Mouse (Mus musculus) adrenal gland, adult 18-20 months (tissue): Measurements from ENCODE around the gene Fxr2. TPM values are rescaled to one million over a fixed set of nuclear protein-coding genes. Genes with fewer than 3 reads are reported as not detected.
"Not testable (repeated sequence)": the region's sequence is repeated elsewhere in the genome, so short reads cannot be mapped to it uniquely, and the experiment has no call there.

ENCODE experiments used
- DNase-seq, 2 experiments: peaks; one replicate each; pipeline ENCODE4 v3.0.0; 2021 to 2022; ENCODE audit warnings: low spot score in 2 of 2
- total RNA-seq, 2 experiments: library from RNA; stranded (reverse); gene quantifications; 1 replicate in 1 of 2; 2 replicates in 1 of 2; pipeline ENCODE4 v1.2.3; 2021

Fxr2 gene
- total RNA-seq, 2 experiments from 2014 or later, result 83.5 to 90.2 TPM

DNA sequence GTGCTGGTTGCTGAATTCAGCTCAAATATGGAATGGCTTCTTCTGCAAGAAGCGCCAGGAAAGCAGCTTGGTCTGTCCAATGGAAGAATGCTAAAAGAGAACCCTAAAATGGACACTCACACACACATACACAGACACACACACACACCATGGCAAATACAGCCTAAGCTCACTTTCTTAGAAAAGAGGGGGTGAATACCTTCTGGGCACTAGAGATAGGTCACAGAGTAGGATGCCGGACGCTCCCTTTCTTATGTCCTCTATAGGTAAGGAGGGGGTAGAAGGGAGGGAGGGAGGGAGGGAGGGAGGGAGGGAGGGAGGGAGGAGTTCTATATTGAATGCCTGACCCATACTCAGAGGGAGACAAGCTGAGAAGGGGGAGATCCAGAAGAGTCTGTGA, 24.3 kb upstream of the Fxr2 start:
- no peak for DNase-seq

DNA sequence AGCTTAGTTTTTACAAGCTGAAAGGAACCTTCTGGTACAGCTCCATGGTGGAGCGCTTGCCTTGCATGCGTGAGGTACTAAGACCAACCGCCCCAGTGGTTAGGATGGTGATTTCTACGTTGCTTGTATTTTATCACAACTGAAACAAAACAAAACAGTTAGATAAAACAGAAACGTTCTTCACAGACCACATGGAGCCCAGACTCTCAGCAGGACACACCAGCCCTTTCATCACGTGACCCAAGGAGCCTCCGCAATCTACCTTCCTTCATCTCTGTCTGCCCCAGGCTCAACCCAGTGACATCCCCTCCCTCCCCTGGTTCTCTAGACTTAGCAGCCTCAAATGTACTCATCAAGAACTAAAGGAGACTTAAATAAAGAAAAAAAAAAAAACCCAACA, 23.4 kb upstream of the Fxr2 start:
- DNase-seq, result no peak

DNA sequence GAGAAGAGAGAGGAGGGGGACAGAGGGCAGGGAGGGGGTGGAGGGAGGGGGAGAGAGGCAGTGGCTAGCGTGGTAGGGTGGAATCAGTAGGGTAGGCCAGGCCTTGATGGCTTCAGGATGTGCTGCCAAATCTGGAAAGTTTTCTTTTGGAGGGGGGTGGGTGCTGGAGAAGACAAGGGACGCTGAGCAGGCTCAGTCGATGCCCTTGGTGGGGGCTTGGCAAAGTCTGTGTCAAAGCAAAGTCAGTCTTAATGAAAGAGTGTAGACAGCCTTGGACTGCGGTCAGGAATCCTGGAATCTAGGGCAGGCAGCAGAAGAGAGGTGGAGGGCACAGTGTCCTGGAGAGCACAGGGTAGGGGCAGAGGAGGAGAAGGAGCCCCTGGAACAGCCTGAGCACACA, 21.9 kb upstream of the Fxr2 start:
- no peak for DNase-seq

DNA sequence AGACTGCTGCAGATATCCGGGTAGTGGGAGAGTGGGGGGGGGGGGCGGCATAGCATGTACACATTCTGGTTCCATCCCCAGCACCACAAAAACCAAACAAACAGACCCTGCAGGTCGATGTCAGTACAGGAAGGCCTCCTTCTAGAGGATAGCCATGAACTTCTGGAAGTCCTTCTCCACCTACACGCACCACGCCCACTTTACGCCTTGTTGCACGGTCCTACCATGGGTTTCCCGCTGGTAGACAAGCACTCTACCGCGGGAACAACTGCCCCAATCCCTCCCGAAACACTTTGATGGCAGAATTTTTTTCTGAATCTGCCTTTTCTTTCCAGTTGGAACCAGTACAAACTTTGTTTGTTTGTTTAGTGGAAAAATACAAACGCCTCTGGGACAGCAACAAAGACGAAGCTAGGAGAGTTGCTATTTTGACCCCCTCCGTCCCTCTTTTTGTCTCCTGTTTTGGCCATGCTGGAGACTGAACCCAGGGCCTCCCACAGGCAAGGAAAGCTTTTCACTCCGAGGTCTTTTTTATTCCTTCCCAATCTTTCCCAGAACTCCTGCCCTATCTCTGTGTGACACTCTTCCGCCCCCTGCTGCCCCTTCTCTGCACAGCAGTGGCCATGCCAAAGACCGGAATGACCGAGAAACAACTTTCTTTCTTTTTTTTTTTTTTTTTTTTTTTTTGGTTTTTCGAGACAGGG, 19.1 kb upstream of the Fxr2 start:
- DNase-seq, result peak; percentile 82 to 93

DNA sequence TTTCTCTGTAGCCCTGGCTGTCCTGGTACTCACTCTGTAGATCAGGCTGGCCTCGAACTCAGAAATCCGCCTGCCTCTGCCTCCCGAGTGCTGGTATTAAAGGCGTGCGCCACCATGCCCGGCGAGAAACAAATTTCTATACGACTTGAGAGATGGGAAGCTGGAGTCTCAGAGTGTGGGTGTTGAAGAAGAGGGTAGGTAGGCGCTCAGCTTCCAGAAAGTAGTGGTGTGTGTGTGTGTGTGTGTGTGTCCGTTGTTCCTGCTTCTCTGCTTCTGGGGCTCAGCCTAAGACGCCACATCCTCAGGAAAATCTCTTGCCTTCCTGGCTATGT, 18.6 kb upstream of the Fxr2 start:
- not testable (repeated sequence) for DNase-seq

DNA sequence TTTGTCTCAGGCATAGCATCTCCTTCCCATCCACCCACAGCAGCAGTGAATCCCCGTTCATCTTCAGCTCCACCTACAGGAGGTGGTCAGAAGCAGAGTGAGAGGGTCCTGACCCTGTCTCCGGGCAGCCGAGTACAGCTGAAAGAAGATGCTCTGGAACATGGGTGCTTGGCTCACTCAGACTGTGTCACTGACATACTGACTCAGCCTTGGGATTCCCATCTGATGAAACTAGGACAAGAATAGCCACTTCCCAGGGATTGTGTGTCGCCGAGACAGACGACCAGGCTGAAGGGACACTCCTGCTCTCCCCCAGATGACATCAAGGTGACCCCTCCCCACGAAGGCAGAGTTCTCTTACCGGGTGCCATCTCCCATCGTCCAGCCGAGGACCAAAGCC, 16.0 kb upstream of the Fxr2 start:
- DNase-seq, result no peak

DNA sequence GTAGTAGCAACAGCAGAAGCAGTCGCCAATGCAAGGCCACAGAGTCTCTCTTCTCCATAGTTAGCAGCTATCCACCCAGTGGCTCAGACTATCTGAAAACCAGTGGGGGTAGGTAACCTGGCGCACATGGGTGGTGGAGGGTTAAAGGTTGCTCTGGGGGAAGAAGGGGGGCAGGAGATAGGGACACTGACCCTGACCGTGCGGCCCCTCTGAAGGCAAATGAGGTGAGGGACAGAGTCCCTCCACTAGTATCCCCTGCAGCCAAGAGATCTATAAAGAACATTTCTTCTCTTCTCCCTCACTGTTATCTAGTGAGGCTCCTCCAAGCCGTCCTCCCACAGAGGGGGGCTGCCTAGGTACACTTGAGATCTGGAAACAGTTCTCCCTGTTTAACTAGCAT, 15.0 kb upstream of the Fxr2 start, which contains the start of gene Shbg:
Gene Shbg (minus strand): TSS at position 101 of the 400 bp plus-strand sequence.
- no peak for DNase-seq

DNA sequence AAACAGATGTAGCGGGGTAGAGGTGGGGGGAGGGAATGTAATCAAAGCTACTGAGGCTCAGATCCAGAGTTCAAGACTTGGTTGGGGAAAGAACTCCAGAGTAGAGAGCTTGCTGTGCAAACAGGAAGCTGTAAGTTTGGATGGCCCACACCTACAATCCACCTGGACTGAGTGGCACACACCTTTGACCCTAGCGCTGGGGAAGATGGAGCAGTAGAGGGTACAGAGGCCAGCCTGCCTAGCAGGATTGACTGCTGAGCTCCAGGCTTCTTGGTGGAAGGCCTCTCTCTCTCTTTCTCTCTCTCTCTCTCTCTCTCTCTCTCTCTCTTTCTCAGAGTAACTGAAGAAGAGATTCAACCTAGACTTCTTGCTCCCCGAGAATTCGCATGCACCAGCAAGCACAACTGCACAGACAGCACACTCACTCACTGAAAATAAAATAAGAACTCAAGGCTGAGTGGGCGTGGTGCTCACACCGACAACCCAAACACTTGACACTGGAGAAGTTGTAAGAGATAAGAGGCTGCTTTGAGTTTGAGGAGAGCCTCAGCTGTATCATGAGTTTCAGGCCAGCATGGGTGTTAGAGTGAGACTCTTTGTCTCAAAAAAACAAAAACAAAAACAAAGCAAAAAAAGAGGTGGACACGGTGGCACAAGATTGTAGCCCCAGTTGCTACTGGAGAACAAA, 12.3 kb upstream of the Fxr2 start:
- no peak for DNase-seq

DNA sequence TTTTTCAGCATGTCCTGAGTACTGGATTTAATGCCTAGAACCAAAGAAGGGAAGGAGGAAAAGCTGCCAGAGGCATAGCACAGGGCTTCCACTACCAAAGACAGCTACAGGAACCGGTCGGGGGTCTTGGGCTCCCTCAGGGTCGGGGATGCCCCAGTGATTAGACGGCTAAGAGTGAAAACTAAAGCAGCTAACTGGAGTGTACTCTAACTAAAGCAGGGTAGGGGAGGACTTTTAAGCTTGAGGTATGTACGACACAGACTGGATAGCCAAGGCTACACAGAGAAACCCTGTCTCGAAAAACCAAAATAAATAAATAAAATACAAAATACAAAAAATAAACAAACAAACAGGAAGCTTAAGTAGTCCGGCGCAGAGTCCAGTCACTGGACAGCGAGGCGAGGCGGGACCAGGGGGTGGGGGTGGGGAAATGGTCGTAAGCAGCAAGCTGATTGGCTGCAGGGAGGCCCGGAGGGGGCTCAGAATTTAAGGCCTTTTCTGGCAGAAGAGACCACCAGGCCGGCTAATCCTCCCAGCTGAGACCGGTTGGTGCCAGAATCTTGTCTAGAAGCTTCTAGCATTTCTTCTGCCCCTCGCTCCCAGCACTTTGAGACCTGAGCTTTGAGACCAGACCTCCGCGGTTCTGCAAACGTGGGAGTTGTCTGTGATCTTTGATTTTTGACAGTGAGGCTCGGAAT, 11.1 kb upstream of the Fxr2 start, which contains the start of gene Sat2:
Gene Sat2 (plus strand): TSS at position 454 of the 698 bp plus-strand sequence.
- peak; percentile 43 to 55 for DNase-seq

DNA sequence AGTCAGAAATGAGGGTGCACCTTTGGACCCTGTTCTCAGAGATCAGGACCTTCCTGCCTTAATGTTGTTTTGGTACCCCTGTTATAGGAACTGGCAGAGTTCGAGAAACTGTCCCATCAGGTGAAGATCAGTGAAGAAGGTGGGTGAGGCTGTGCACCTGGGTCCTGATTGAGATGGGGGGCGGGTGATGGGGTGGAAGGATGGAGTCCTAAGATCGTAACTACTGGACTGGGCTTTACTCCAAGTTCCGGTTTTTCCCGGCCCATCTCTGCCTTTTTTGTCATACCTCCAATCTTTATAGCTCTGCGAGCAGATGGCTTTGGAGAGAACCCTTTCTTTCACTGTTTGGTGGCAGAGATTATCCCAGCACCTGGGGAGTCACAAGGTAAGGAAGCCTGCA, 10.4 kb upstream of the Fxr2 start:
- DNase-seq, result no peak

DNA sequence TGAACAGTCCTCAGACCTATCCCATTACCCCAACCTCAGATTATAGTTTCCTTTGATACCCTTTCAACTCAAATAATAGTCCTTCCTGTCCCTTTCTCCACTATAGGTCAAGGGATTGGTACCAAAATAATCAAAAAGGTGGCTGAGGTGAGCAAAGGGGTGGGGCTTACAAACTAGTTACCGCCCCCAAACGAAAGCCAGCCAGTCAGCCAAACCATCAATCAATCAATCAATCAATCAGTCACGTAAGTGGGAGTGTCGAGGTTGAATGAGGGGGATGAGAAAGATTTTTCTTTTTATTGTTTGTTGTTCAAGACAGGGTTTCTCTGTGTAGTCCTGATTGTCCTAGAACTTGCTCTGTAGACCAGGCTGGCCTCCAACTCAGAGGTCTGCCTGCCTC, 9.8 kb upstream of the Fxr2 start:
- no peak for DNase-seq

DNA sequence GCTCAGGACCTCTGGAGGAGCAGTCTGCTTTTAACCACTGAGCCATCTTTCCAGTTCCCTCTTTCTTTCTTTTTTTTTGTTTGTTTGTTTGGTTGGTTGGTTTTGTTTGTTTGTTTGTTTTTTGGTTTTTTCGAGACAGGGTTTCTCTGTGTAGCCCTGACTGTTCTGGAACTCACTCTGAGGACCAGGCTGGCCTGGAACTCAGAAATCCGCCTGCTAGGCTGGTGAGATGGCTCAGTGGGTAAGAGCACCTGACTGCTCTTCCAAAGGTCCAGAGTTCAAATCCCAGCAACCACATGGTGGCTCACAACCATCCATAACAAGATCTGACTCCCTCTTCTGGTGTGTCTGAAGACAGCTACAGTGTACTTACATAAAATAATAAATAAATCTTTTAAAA, 8.5 kb upstream of the Fxr2 start:
- DNase-seq, result not testable (repeated sequence)

DNA sequence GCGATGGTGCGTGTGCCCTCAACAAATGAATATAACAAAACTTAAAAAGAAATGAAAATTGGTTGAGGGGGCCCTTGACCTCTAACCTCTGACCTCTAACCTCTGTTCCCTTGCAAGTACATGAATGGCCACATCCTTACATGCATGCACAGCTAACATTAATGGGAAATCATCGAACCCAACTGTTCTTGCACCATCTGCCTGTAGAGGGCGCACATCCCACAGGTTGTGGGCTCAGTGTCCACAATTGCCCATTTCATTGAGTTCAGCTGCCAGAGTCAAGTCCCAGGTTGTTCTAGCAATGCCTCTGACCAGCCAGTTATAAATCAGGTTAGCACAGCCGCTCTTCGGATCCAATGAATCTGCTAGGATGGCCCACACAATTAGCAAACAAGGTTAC, 4.5 kb upstream of the Fxr2 start:
- peak; percentile 82 to 83 for DNase-seq

DNA sequence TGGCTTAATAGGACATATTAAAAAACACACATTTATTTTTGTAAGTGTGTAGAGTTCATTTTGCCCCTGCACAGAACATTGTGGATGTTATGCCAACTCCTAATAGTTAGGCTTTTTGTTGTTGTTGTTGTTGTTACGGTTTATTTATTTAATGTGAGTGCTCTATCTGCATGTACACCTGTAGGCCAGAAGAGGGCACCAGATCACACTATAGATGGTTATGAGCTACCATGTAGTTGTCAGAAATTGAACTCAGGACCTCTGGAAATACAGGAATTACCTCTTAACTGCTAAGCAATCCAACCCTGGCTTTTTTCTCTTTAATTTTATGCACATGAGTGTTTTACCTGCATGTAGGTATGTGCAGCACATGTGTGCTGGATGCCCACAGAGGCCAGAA, 3.0 kb upstream of the Fxr2 start:
- no peak for DNase-seq

DNA sequence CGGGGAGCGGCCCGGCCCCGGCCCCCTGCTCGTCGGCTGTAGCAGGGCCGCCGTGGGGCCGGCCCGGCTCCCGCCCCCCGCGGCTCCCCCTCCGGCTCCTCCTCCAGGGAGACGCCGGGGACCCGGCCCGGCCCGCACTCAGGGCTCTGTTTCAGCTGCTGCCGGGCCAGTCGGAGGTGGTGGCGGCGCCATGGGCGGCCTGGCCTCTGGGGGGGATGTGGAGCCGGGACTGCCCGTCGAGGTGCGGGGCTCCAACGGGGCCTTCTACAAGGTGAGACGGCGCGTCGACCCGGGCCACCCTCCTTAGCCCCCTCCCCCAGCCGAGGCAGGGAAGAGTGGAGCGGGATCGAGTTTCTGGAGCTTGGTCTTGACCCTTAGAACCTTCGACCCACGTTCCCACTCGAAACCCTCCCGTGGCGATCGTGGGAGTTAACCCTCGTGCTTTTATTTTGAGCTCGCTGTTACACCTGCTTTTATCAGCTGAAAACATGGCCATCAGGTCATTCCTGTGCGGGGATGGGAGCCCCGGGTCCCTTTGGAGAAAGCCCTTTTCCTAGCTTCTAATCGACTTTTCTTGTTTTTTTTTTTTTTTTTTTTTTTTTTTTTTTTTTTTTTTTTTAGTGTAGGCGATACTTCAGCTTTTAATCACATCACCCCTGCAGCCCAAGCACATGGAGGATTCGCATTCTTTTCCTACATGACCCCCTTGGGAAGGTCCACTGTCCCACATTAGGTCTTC, 507 bp downstream of the Fxr2 start:
- peak in 1 of 2 experiments; percentile 64 for DNase-seq

DNA sequence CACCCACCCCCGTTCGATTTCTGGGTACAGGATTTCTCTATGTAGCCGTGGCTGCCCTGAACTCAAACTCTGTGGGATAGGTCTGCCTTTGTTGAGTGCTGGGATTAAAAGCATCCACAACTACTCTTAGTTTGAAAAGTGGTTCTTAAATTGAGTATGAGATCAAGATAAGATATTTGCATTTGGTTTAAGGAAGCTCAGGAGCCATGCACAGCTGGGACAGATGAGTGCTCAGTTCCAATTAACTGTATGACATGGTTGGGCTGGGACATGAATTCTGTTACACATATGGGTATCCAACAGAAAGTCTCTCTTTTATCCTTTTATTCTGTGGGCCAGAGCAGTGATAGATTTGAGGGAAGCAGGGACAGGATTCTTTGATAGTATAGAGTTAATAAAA, 2.7 kb downstream of the Fxr2 start:
- DNase-seq, result no peak

DNA sequence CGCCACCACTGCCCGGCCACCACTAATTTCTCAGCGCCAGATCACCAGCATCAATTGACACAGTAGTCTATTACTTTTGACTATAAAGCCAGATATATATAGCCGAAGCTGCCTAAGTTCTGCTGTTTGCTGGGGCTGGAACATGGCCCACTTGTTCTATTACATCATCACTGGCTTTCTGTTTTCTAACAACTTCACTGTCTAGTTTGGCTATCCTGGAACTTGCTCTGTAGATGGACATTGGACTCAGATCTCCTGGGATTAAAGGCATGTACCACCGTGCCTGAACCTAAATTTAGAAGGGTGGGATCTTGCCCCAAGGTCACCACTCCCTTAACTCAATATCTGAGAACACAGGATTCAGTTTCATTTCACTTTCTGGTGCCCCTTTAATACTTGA, 13.1 kb downstream of the Fxr2 start:
- DNase-seq, result no peak

DNA sequence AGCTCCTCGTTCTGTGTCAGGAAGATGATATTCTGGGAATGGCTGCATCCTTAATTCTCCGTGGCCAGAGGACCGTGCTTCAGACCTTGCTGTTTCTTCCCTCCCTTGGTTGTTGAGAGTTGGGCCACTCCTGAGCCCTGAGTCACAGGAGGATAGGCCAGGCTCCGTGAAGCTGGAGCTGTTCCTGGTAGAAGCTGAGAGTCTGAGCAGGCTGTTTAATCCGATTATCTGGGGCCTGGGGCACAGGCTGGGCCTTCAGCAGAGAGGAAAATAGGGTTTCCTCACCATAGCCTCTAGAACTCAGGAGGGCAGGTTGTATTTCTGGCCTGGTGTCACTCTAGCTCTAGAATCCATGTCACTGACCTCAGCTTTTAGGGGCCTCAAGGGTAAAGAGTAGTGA, 20.6 kb downstream of the Fxr2 start:
- no peak for DNase-seq

DNA sequence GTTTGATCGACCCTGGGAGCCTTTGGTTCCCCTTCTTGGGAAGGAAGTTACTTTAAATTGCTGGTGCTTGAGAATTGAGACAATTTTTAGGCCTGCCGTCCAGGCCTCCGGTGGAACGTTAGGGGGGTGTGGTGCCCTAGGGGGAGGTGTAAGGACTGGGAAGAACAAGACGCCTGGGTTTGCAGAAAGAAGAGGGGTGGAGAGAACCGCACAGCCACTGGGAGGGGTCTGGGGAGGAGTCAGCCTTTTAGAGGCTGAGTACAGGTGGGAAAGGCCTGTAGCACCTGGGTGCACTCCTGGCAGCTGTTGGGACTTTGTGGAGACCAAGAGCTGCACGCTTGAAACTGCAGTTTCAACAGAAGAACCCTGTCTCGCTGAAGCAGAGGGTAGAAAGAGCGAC, 22.0 kb downstream of the Fxr2 start:
- DNase-seq, result no peak

DNA sequence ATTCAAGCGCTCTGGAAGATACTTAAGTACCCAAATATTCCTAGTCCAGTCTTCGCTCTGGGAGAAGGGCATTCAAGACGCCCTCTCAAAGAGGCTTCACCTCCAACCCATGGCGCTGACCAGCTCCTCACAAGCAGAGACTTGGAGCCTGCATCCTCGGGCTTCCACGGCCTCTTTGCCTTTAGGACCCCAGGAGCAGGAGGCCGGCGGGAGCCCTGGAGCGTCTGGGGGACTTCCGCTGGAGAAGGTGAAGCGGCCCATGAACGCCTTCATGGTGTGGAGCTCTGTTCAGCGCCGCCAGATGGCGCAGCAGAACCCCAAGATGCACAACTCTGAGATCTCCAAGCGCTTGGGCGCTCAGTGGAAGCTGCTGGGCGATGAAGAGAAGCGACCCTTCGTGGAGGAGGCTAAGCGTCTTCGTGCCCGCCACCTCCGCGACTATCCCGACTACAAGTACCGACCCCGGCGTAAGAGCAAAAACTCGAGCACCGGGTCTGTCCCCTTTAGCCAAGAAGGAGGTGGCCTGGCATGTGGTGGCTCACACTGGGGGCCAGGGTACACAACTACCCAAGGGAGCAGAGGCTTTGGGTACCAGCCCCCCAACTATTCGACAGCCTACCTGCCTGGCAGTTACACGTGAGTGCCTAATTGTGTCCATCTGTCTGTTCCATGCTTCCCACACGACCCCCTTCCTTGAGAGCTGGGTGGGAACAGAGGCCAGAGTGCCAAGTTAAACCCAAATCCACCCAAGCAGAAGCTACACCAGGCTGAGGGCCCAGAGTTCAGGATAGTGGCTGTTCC, 22.7 kb downstream of the Fxr2 start, which contains the start of gene Sox15:
Gene Sox15 (plus strand): TSS at position 51 of the 801 bp plus-strand sequence.
- DNase-seq, result peak; percentile 59 to 62

DNA sequence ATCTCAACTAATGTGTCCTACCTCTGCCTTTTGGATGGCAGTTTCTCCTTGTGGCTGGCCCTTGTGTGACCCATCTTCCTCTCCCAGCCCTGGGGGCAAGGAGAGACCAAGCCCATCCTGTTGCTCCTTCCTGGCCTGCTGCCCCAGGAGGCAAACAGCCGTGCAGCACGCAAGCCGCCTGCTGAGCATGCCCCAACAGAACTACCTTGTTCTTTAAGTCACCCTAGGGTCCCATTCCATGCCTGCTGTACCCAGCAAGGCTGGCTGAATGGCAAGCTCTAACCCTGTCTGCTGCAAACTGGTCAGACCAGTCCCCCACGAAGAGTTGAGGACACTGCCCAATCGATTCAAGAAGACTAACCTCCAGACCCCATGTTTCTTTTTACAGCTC, 23.3 kb downstream of the Fxr2 start:
- DNase-seq, result no peak
